Mouse (Mus musculus): Measurements from ENCODE around the gene Mov10.

Mov10 gene

DNA sequence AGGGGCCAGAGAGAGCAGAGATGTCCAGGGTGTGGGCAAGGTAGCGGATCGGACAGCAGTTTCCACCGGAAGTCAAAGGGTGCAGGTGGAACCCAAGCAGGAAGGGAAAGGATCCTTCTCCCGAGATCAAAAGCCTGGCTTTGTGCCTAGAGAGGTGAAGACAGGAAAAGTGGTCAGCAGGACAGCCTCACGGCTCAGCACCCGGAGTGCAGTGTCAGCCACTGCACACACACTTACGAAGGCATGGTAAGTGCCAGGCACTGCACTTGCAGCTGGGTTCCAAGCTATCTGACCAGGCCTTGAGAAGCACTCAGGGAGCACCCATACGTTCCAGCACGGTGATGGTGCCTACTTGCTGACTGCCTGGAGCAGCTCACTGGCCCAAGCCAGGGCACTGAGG is 12.8 kb downstream of the Mov10 start:
- no peak for DNase-seq (ENCODE audit: low spot score in 2 of 2)

DNA sequence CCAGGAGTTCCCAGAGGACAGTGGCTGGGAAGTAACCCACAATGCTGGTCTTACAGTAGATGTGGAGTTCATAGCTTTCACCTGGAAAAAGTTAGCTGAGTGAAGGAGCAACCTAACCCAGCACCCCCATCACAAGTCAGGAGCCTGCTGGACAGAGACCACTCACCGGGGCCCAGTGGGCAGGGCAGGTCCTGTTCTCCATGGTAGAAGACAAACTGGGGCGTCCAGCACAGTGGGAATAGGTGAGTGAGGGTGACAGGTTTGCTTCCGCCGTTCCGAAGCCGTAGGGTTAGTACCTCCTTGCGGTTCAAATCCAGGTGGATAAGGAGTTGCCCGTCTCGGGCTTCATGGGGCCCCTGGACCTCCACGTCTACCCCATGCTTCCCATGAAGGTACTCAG is 14.1 kb downstream of the Mov10 start:
- DNase-seq (ENCODE audit: low spot score in 2 of 2): no peak

DNA sequence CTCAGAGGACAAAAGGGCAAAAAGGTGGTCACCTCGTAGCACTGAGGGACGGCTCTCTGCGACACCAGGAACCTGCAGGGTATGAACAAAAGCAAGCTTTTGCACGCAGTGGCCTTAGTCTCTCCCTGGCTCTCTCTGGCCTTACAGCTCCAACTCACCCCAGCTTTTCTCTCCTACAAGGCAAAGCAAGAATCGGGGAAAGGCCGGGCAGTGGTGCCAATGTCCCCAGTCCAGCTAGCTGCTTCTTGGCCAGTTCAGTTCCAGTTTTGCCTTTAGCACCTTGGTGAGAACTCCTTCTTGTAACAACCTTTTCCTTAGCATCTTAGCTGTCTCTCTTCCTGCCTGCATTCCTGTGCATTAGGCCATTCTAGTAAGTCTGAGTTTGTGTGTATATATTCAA is 16.9 kb downstream of the Mov10 start:
- no peak for DNase-seq (ENCODE audit: low spot score in 2 of 2)

GRCm38 (mm10) chr3:104800681-104801080 is 17.7 kb downstream of the Mov10 start:
- no peak for DNase-seq (ENCODE audit: low spot score in 2 of 2)

- no peak for DNase-seq (ENCODE audit: low spot score in 2 of 2)
These were observed 21.8 kb downstream of the Mov10 start for GRCm38 (mm10) chr3:104796430-104797082.

- DNase-seq (ENCODE audit: low spot score in 2 of 2): no peak
These were observed 22.6 kb downstream of the Mov10 start for GRCm38 (mm10) chr3:104795661-104796340.

- DNase-seq (ENCODE audit: low spot score in 2 of 2): no peak
These were observed 23.4 kb downstream of the Mov10 start for GRCm38 (mm10) chr3:104794953-104795470.

DNA sequence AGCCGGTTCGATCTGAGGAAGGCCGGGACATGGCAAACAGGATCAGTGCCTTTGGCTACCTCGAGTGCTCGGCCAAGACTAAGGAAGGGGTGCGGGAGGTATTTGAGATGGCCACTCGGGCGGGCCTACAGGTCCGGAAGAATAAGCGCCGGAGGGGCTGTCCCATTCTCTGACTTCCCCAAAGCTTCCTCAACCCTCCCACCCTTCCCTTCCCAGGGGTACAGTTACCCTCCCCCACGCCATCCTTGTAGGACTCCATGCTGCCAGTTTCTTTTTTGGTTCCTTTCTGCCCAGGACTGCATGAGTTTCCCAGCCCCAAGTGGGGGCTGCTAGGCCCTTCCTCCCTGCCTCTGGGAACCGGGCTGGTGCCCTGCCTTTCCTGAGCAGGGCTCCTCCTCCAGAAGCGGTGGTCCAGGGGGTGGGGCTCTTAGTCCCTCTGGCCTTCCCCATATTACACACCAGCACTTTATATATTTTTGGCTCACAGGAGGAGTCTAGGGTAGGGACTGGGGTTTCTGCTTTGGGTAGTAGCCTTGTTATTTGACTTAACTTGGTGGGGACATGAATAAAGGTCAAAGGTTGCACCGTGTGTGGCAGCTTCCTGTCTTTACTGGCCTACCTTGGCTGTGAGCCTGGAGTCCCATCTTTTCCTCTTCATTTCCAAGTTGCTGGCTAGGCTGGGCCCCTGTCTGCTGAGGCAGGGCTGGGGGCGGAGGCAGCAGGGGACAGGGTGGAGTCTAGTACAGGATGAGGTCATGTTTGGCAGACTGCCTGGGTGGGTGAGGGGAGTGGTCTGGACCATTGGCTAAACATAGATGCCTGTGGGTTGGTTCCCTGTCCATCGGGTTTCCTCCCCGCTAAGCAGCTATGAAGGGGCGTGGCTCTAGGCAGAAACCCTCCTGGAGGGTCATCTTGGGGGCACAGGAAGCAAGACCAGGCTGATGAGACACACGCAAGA is 24.2 kb downstream of the Mov10 start:
- DNase-seq (ENCODE audit: low spot score in 2 of 2): peak; percentile 61 to 87

DNA sequence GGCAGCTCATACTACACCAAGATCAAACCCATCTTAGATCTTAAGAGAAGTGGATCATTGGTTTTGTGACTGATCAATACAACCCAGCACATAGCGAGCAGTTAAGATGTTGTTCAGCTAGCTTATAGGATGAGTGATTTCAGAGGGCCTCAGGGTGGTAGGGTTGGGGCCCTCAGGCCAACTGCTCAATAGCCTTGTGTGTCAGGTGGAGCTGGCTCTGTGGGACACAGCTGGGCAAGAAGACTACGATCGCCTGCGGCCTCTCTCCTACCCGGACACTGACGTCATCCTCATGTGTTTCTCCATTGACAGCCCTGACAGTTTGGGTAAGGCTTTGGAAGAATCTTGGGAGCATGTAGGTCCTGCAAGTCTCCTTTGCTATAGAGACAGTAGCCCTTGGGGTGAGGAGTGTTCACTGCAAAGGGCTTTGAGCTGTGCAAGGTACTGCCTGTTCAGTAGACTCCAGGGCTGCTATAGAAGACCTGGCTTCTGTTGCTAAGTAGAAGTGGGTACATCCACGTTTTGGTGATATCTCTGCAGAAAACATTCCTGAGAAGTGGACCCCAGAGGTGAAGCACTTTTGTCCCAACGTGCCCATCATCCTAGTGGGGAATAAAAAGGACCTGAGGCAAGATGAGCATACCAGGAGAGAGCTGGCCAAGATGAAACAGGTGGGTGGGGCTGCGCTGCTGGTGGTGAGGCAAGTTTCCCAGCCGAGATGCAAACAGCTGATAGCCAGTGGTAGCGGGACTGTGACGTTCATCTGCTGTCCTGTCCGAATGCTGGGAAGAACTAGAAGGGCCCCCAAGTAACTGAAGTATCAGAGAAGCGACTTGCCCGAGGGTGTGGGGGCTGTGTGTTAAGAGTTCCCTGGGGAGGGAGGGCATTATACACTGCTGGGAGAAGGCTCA is 25.7 kb downstream of the Mov10 start:
- DNase-seq (ENCODE audit: low spot score in 2 of 2): no peak

GRCm38 (mm10) chr3:104791671-104792070 is 26.7 kb downstream of the Mov10 start:
- no peak for DNase-seq (ENCODE audit: low spot score in 2 of 2)

DNA sequence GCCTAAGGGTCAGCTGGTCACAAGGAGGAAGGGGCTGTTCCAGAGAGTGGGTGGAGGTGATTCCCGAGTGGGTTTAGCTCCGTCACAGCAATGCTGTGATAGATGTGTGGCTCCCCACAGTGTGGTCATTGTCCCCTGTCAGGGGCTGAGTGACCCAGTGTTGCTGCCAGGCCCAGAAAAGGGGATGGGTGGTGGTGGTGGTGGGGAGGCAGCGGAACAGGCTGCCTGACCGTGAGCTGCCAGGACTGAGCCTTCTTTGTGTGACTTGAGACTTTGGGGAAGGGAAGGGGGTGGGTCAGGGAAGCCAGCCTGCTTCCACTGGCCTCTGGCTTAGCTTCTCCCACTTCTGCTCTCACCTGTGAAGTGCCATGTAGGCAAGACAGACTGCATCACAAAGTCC is 27.3 kb downstream of the Mov10 start:
- DNase-seq (ENCODE audit: low spot score in 2 of 2): no peak

- DNase-seq (ENCODE audit: low spot score in 2 of 2): no peak
These were observed 27.9 kb downstream of the Mov10 start for GRCm38 (mm10) chr3:104790401-104790937.

- DNase-seq (ENCODE audit: low spot score in 2 of 2): no peak
These were observed 28.5 kb downstream of the Mov10 start for GRCm38 (mm10) chr3:104789822-104790221.

DNA sequence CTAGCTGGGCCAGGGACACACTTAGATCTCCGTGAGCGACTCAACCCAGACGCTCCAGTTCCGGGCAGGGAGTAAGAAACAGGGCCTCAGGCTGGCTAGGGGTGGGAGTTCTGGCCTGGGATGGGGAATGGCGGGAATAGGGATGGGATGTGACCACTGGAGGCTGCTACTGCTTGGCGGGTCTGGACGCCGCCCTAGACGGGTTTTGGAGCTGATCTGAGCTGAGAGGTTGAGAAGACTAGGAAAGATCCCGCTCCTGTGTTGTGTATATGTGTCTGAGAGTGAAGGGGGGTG is 29.1 kb downstream of the Mov10 start:
- no peak for DNase-seq (ENCODE audit: low spot score in 2 of 2)

GRCm38 (mm10) chr3:104788561-104789311 is 29.6 kb downstream of the Mov10 start:
- peak in 1 of 2 experiments; percentile 74 for DNase-seq (ENCODE audit: low spot score in 2 of 2)

DNA sequence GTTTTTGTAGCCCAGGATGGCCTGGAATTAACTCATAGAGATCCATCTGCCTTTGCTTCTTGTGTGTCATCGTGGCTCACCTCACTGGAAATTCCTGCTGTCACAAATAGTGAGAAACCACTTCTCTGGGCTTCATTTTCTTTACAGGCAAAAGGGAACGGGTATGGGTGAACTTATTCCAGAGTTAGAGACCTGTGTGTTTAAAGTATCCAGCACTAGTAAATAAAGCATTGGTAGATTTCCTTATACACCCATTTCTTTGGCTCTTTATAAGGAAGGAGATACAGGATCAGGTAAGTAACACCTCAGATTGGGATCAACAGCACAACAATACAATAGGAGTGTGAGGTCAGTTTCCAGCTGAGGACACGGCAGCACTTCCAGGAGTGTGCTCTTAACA is 30.3 kb downstream of the Mov10 start, which contains the start of gene Rhoc:
TSS of gene Rhoc (plus strand) at position 301 of the 400 bp plus-strand sequence.
- DNase-seq (ENCODE audit: low spot score in 2 of 2): no peak

GRCm38 (mm10) chr3:104785284-104785683 is 33.1 kb downstream of the Mov10 start:
- DNase-seq (ENCODE audit: low spot score in 2 of 2): no peak

GRCm38 (mm10) chr3:104783971-104784500 is 34.3 kb downstream of the Mov10 start:
- no peak for DNase-seq (ENCODE audit: low spot score in 2 of 2)

DNA sequence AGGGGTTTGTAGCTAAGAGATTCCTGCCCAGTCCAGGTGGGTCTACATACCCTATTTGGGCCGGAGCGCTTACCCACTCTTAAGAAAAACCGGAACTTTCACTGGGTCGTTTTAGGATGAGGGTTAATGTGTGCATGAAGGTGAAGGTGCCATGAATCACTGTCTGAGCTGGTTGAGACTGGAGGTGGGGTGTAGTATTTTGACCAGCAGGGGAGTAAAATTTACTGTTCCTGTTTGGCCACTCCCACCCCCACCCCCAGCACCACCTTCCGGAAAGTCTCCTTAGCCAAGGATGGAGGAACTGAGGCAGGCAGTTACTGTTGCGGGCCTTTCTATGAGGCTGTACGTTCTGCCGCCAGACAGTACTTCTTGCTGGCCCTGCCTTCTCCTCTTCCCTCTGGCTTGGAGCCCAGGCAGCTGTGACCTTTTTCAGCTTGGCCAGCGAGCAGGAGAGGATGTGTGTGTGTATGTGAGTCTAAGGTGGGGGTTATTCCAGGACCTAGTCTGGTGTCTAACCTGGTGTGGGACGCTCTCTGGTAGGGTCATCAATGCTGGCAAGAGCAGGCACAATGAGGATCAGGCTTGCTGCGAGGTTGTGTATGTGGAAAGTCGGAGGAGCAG is 36.2 kb downstream of the Mov10 start:
- DNase-seq (ENCODE audit: low spot score in 2 of 2): no peak

All from cerebellum, postnatal 4 days (tissue).